Mouse (Mus musculus) heart, adult 2 months (tissue): ENCODE measurements around the gene Trio.

Experiments
- CTCF ChIP-seq: fragments of 200-600 bp; IDR thresholded peaks from 2 replicates; pipeline ENCODE4 v1.8.1; 2022; ENCODE audit warnings: antibody characterized with exemption, mild to moderate bottlenecking, moderate library complexity
- POLR2A ChIP-seq: fragments of 200-500 bp; IDR thresholded peaks from 2 replicates; pipeline ENCODE4 v1.6.1; 2011; ENCODE audit warnings: mild to moderate bottlenecking, low read depth, low read length, control low read depth; ENCODE audit not compliant: insufficient read depth

GRCm38 (mm10) chr15:27859115-27859514 is 166.5 kb downstream of the Trio start:
- no peak for TF ChIP-seq CTCF
- TF ChIP-seq POLR2A = no peak
